Mouse (Mus musculus): ENCODE results near the gene Srrt.

Gene Srrt

GRCm38 (mm10) chr5:137263897-137264720 is 43.4 kb downstream of the Srrt start:
- no peak for DNase-seq

Data from spleen, adult 18-20 months (tissue).